Mouse (Mus musculus) spleen, adult 2 months (tissue): ENCODE data around the gene Frmpd1. TPM values are rescaled to one million over a fixed set of nuclear protein-coding genes. Genes with fewer than 3 reads are reported as not detected.

ENCODE experiments used
- DNase-seq, 2 experiments: peaks; one replicate each; pipeline versions ENCODE4 v3.0.0 to v3.0.0-alpha.2; 2012 to 2021; ENCODE audit warnings: low spot score in 2 of 2, low read depth in 1 of 2
- H3K27ac ChIP-seq: fragments of 200-500 bp; 2 replicates; pipeline ENCODE4 v1.5.1; 2012; ENCODE audit warnings: low read length, inconsistent platforms; ENCODE audit not compliant: insufficient read depth
- H3K27me3 ChIP-seq: fragments of 200-500 bp; 2 replicates; pipeline ENCODE4 v1.6.1; 2012; ENCODE audit warnings: mild to moderate bottlenecking, moderate library complexity, low read length, inconsistent platforms; ENCODE audit not compliant: control insufficient read depth, insufficient read depth
- H3K36me3 ChIP-seq: fragments of 200-500 bp; 2 replicates; pipeline ENCODE4 v1.6.1; 2012; ENCODE audit warnings: mild to moderate bottlenecking, low read length, inconsistent platforms; ENCODE audit not compliant: control insufficient read depth, insufficient read depth
- H3K4me1 ChIP-seq: fragments of 200-500 bp; 2 replicates; pipeline ENCODE4 v1.6.1; 2011; ENCODE audit warnings: inconsistent platforms; ENCODE audit not compliant: control insufficient read depth, insufficient read depth, insufficient read length
- H3K4me3 ChIP-seq: fragments of 200-500 bp; 2 replicates; pipeline ENCODE4 v1.5.1; 2011; ENCODE audit warnings: mild to moderate bottlenecking, inconsistent platforms; ENCODE audit not compliant: insufficient read depth, insufficient read length; ENCODE audit errors: extremely low read depth
- CTCF ChIP-seq: fragments of 200-500 bp; IDR thresholded peaks from 2 replicates; pipeline ENCODE4 v1.5.1; 2011; ENCODE audit warnings: mild to moderate bottlenecking, inconsistent platforms; ENCODE audit not compliant: insufficient read depth, insufficient read length, insufficient replicate concordance; ENCODE audit errors: extremely low read depth
- POLR2A ChIP-seq: fragments of 200-500 bp; IDR thresholded peaks from 2 replicates; pipeline ENCODE4 v1.6.1; 2011; ENCODE audit warnings: low read depth, low read length, inconsistent platforms
- WGBS: fragments of 180-500 bp; shearing (Covaris S2); methylation state at CpG from one replicate; pipeline ENCODE4 v1.1.7; 2018; 5-methylcytosine and 5-hydroxymethylcytosine counted together
- polyA plus RNA-seq: library from polyadenylated mRNA; depleted of rRNA; stranded (reverse); fragments of >200 nt; gene quantifications from 2 replicates; pipeline ENCODE4 v1.2.3, GENCODE M21; 2012

The Frmpd1 gene
- polyA plus RNA-seq, 1 experiment = 0.05 TPM

- Histone ChIP-seq H3K4me3 (no peak overlapping the region), H3K36me3 (no peaks in the 10 kb centered on the region), H3K27me3 (no peaks in the 10 kb centered on the region), H3K4me1 (no peaks in the 10 kb centered on the region), H3K27ac (no peak overlapping the region)
- TF ChIP-seq CTCF = no peak
- TF ChIP-seq POLR2A = no peak
- WGBS = 71% methylated on average over 6 of the region's 6 CpGs
- DNase-seq = no peak
These were observed 23.9 kb upstream of the Frmpd1 start for GRCm38 (mm10) chr4:45160773-45161172.

GRCm38 (mm10) chr4:45163711-45164110 lies 21.0 kb upstream of the Frmpd1 start:
- no peak for TF ChIP-seq CTCF
- TF ChIP-seq POLR2A = no peak
- no peaks in the 10 kb centered on the region for H3K27me3 ChIP-seq
- no peak for DNase-seq
- no peak overlapping the region for H3K4me3 ChIP-seq
- WGBS = 5% methylated on average over 1 of the region's 1 CpGs
- no peaks in the 10 kb centered on the region for H3K4me1 ChIP-seq
- H3K27ac ChIP-seq = no peak overlapping the region
- H3K36me3 ChIP-seq = no peaks in the 10 kb centered on the region

- 77% methylated on average over 1 of the region's 1 CpGs for WGBS
- Histone ChIP-seq H3K36me3 (no peaks in the 10 kb centered on the region), H3K4me3 (no peak overlapping the region), H3K27me3 (no peaks in the 10 kb centered on the region), H3K27ac (no peak overlapping the region), H3K4me1 (no peaks in the 10 kb centered on the region)
- DNase-seq = no peak
- TF ChIP-seq POLR2A (no peak), CTCF (no peak)
These were observed 19.2 kb upstream of the Frmpd1 start for GRCm38 (mm10) chr4:45165477-45165876.

- no peak overlapping the region for H3K4me3 ChIP-seq
These were observed 18.7 kb upstream of the Frmpd1 start for GRCm38 (mm10) chr4:45165955-45166354.

GRCm38 (mm10) chr4:45171340-45171739 lies 13.3 kb upstream of the Frmpd1 start:
- H3K4me3 ChIP-seq = no peak overlapping the region
- H3K27me3 ChIP-seq = no peaks in the 10 kb centered on the region
- no peak for DNase-seq
- no peak for TF ChIP-seq POLR2A
- no peak for TF ChIP-seq CTCF
- H3K4me1 ChIP-seq = no peaks in the 10 kb centered on the region
- whole genome bisulfite sequencing = 94% methylated on average over 9 of the region's 9 CpGs
- H3K36me3 ChIP-seq = no peaks in the 10 kb centered on the region
- no peak overlapping the region for H3K27ac ChIP-seq

More at GRCm38 (mm10) chr4:45165955-45166354, 18.7 kb upstream of the Frmpd1 start:
- no peak for DNase-seq
- 85% methylated on average over 3 of the region's 3 CpGs for WGBS
- H3K4me1 ChIP-seq = no peaks in the 10 kb centered on the region
- H3K36me3 ChIP-seq = no peaks in the 10 kb centered on the region
- H3K27me3 ChIP-seq = no peaks in the 10 kb centered on the region
- no peak overlapping the region for H3K27ac ChIP-seq
- no peak for TF ChIP-seq CTCF
- no peak for TF ChIP-seq POLR2A

- peaks cover 18% of the 10 kb centered on the region for H3K27me3 ChIP-seq
- DNase-seq = no peak
- peaks cover 9% of the 10 kb centered on the region for H3K4me1 ChIP-seq
- H3K36me3 ChIP-seq = no peaks in the 10 kb centered on the region
- no peak overlapping the region for H3K27ac ChIP-seq
- peak overlapping the region; percentile 52; the same call in 1 of the 2 replicates for H3K4me3 ChIP-seq
- WGBS = 39% methylated on average over 13 of the region's 13 CpGs
- TF ChIP-seq POLR2A (no peak), CTCF (no peak)
These were observed 706 bp upstream of the Frmpd1 start for GRCm38 (mm10) chr4:45183818-45184520.

- H3K4me3 ChIP-seq = peak overlapping the region; percentile 52
- no peak for DNase-seq
- H3K27ac ChIP-seq = no peak overlapping the region
- H3K4me1 ChIP-seq = peaks cover 9% of the 10 kb centered on the region
- WGBS = 5% methylated on average over 10 of the region's 10 CpGs
- no peak for TF ChIP-seq POLR2A
- TF ChIP-seq CTCF = no peak
- H3K36me3 ChIP-seq = no peaks in the 10 kb centered on the region
- H3K27me3 ChIP-seq = peaks cover 18% of the 10 kb centered on the region
These were observed 625 bp downstream of the Frmpd1 start for GRCm38 (mm10) chr4:45185331-45185669.
